Comparison of ENCODE assay signal across 8 mouse cellular contexts in the genomic region with DNA sequence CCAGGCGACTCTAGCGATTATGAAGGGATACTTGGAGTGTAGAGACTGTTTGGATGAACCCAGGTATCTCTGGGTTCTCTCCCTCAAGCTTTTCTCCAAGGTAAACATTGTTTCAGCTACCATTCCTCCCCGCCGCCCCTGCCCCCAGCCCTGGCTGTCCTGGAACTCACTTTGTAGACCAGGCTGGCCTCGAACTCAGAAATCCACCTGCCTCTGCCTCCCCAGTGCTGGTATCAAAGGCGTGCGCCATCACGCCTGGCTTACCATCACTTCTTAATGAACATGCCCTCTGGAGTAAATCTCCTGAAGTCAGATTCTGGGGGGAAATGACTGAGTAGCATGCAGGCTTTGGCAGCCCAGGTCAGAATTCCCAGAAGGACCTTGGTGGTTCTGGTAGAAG. TPM values are rescaled to one million over a fixed set of nuclear protein-coding genes. Genes with fewer than 3 reads are reported as not detected.
A peak's percentile ranks its signal among the peaks of the same experiment; 100 is the strongest.
DNase-seq lines count a peak whose midpoint lies in the region; ATAC-seq and TF ChIP-seq lines count a peak whose summit lies in the region.

Elp5 (minus strand) TSS at position 293 of the 400 bp plus-strand sequence.

- peak; percentile 88 for DNase-seq in heart, adult 11 months
- DNase-seq in heart, adult 9 months (ENCODE audit: low spot score in 2 of 2), result no peak
- no peak for DNase-seq in liver, embryonic 14.5 days (ENCODE audit: low read depth in 3 of 3, low spot score in 3 of 3)
- no peak for DNase-seq in right cerebral cortex, postnatal 4 days
- DNase-seq in thymus, postnatal 25 days, result no peak

- H3K9me3 ChIP-seq in forebrain, embryonic 16.5 days (ENCODE audit: control insufficient read depth, low read length), result no peaks in the 10 kb centered on the region
- H3K9me3 ChIP-seq in hindbrain, embryonic 12.5 days (replicated peaks), result no peaks in the 10 kb centered on the region
- H3K9me3 ChIP-seq in liver, embryonic 14.5 days (ENCODE audit: control insufficient read depth, low read length), result no peaks in the 10 kb centered on the region

- H3K27me3 ChIP-seq in forebrain, embryonic 16.5 days (replicated peaks; ENCODE audit: control insufficient read depth, insufficient read depth, low read length), result no peaks in the 10 kb centered on the region
- H3K27me3 ChIP-seq in hindbrain, embryonic 12.5 days, result no peaks in the 10 kb centered on the region
- no peaks in the 10 kb centered on the region for H3K27me3 ChIP-seq in liver, embryonic 14.5 days (ENCODE audit: control insufficient read depth, insufficient read depth, low read length)

- peak within 1 kb of the TSS; percentile 98 for H3K27ac ChIP-seq in forebrain, embryonic 16.5 days (ENCODE audit: low read length)
- peak within 1 kb of the TSS; percentile 98 for H3K27ac ChIP-seq in hindbrain, embryonic 12.5 days
- peak within 1 kb of the TSS; percentile 89 for H3K27ac ChIP-seq in liver, embryonic 14.5 days

- no peak for ATAC-seq in activated CD4-positive, CD25-positive, alpha-beta regulatory T cell, adult 4 months
- no peak for ATAC-seq in forebrain, embryonic 16.5 days
- ATAC-seq in hindbrain, embryonic 12.5 days (ENCODE audit: low FRiP score), result no peak
- no peak for ATAC-seq in liver, embryonic 14.5 days (ENCODE audit: insufficient read depth)

- H3K4me2 ChIP-seq in forebrain, embryonic 16.5 days (ENCODE audit: low read length), result peak within 1 kb of the TSS; percentile 65
- peak within 1 kb of the TSS; percentile 73 for H3K4me2 ChIP-seq in hindbrain, embryonic 12.5 days (replicated peaks)
- H3K4me2 ChIP-seq in liver, embryonic 14.5 days (ENCODE audit: low read depth), result peak within 1 kb of the TSS; percentile 95

- TF ChIP-seq CTCF in liver, embryonic 14.5 days (IDR thresholded peaks at IDR 0.05; ENCODE audit: low read depth), result no peak

- peak within 1 kb of the TSS; percentile 73 for H3K4me3 ChIP-seq in forebrain, embryonic 16.5 days (replicated peaks; ENCODE audit: low read length)
- peak within 1 kb of the TSS; percentile 100 for H3K4me3 ChIP-seq in hindbrain, embryonic 12.5 days
- peak within 1 kb of the TSS; percentile 97 to 98 for H3K4me3 ChIP-seq in liver, embryonic 14.5 days (ENCODE audit: insufficient read depth in 1 of 2, low read depth in 2 of 2, low read length in 2 of 2)

- TF ChIP-seq EP300 in liver, embryonic 14.5 days (IDR thresholded peaks at IDR 0.05; ENCODE audit: low read depth), result no peak

- peak within 1 kb of the TSS; percentile 80 for H3K9ac ChIP-seq in forebrain, embryonic 16.5 days (replicated peaks; ENCODE audit: low read depth, low read length)
- H3K9ac ChIP-seq in hindbrain, embryonic 12.5 days, result peak within 1 kb of the TSS; percentile 99
- H3K9ac ChIP-seq in liver, embryonic 14.5 days (replicated peaks), result peak within 1 kb of the TSS; percentile 98

- H3K36me3 ChIP-seq in forebrain, embryonic 16.5 days (ENCODE audit: control insufficient read depth, insufficient read depth), result peaks cover 17% of the 10 kb centered on the region
- peaks cover 37% of the 10 kb centered on the region for H3K36me3 ChIP-seq in hindbrain, embryonic 12.5 days
- peaks cover 33% of the 10 kb centered on the region for H3K36me3 ChIP-seq in liver, embryonic 14.5 days (replicated peaks; ENCODE audit: control insufficient read depth, insufficient read depth, low read depth)

- peaks cover 30% of the 10 kb centered on the region for H3K4me1 ChIP-seq in forebrain, embryonic 16.5 days (replicated peaks; ENCODE audit: control insufficient read depth, insufficient read depth, low read length)
- H3K4me1 ChIP-seq in hindbrain, embryonic 12.5 days, result peaks cover 26% of the 10 kb centered on the region
- H3K4me1 ChIP-seq in liver, embryonic 14.5 days (replicated peaks; ENCODE audit: control insufficient read depth in 2 of 2, insufficient read depth in 2 of 2, low read length in 1 of 2), result peaks cover 15 to 18% of the 10 kb centered on the region in 2 experiments

- WGBS in forebrain, embryonic 16.5 days, result 63% methylated on average over 8 of the region's 8 CpGs
- 73% methylated on average over 8 of the region's 8 CpGs for WGBS in hindbrain, embryonic 12.5 days
- WGBS in liver, embryonic 14.5 days (ENCODE audit: insufficient replicate concordance), result 50% methylated on average over 8 of the region's 8 CpGs

RNA-seq across cellular contexts. Expression of gene Elp5, which starts in this region (rescaled TPM):
- polyA plus RNA-seq in activated CD4-positive, CD25-positive, alpha-beta regulatory T cell, adult 4 months (2017; shearing (Covaris generic)), result 10 to 100 TPM; 62.1 to 69.7 TPM
- polyA plus RNA-seq in forebrain, embryonic 16.5 days (2015; fragmentation: Nextera tagmentation; extraction: Ambion mirVana), result 166 and 167 TPM in 2 replicates
- polyA plus RNA-seq in hindbrain, embryonic 12.5 days (2016; fragmentation: Nextera tagmentation; extraction: Ambion mirVana), result 123 and 127 TPM in 2 replicates
- polyA plus RNA-seq in liver, embryonic 14.5 days (2012; rRNA removed), result 44.0 and 46.1 TPM in 2 replicates
- polyA plus RNA-seq in liver, embryonic 14.5 days (2014; fragmentation: Nextera tagmentation; extraction: Ambion mirVana), result 70.2 and 74.0 TPM in 2 replicates
